Mouse (Mus musculus) forebrain, postnatal 0 days (tissue): ENCODE measurements at regions not wholly inside any gene's neighbourhood (a gene's known extent, or its start where the extent isn't known, plus 50 kb on each side); places are given as distances from the start of the nearest gene placed in this dataset.

Source experiments
- ATAC-seq: fragments of 200-750 bp; cut with Nextera tagmentation; 2 replicates; pipeline ENCODE4 v1.8.0; 2017; ENCODE audit warnings: mild to moderate bottlenecking, moderate library complexity
- DNase-seq: peaks from one replicate; pipeline ENCODE4 v3.0.0-alpha.2; 2015
- H3K27ac ChIP-seq: fragments of 300-500 bp; sonication (generic); 2 replicates; pipeline ENCODE4 v1.5.1; 2014; ENCODE audit warnings: low read depth, mild to moderate bottlenecking, antibody characterized with exemption, low read length, moderate library complexity, mixed read lengths
- H3K27me3 ChIP-seq: fragments of 300-500 bp; sonication (generic); 2 replicates; pipeline ENCODE4 v1.6.1; 2014; ENCODE audit warnings: mild to moderate bottlenecking, low read length, mixed read lengths; ENCODE audit not compliant: insufficient read depth
- H3K36me3 ChIP-seq: fragments of 300-500 bp; sonication (generic); 2 replicates; pipeline ENCODE4 v1.6.1; 2014; ENCODE audit warnings: mild to moderate bottlenecking, moderate library complexity; ENCODE audit not compliant: insufficient read depth
- H3K4me1 ChIP-seq: fragments of 300-500 bp; sonication (generic); 2 replicates; pipeline ENCODE4 v1.6.1; 2014; ENCODE audit warnings: antibody characterized with exemption; ENCODE audit not compliant: insufficient read depth
- H3K4me2 ChIP-seq: fragments of 300-500 bp; sonication (generic); 2 replicates; pipeline ENCODE4 v1.6.1; 2014; ENCODE audit warnings: low read depth, mild to moderate bottlenecking, moderate library complexity
- H3K4me3 ChIP-seq: fragments of 300-500 bp; sonication (generic); 2 replicates; pipeline ENCODE4 v1.5.1; 2014; ENCODE audit warnings: low read depth, low read length, mixed read lengths
- H3K9ac ChIP-seq: fragments of 300-500 bp; sonication (generic); 2 replicates; pipeline ENCODE4 v1.6.1; 2014; ENCODE audit warnings: mild to moderate bottlenecking
- H3K9me3 ChIP-seq: fragments of 300-500 bp; sonication (generic); 2 replicates; pipeline ENCODE4 v1.6.1; 2016; ENCODE audit warnings: low read length
- CTCF ChIP-seq: sonication (generic); IDR thresholded peaks from 2 replicates; pipeline ENCODE4 v1.5.1; 2016; ENCODE audit warnings: antibody characterized with exemption, control low read depth, low read depth
- WGBS: fragments of 180-500 bp; shearing (Covaris S2); extraction: QIAGEN DNeasy Blood & Tissue Kit; methylation state at CpG from one replicate; pipeline ENCODE4 v1.1.7; 2014; 5-methylcytosine and 5-hydroxymethylcytosine counted together

GRCm38 (mm10) chr7:71128928-71129327 lies 222.4 kb downstream of the Gm10295 start:
- 50% methylated on average over 3 of the region's 3 CpGs for WGBS
- no peak overlapping the region for H3K9ac ChIP-seq
- TF ChIP-seq CTCF: no peak
- DNase-seq (no peak), ATAC-seq (no peak)
- no peak overlapping the region for H3K4me3 ChIP-seq
- no peaks in the 10 kb centered on the region for H3K27me3 ChIP-seq
- no peak overlapping the region for H3K4me2 ChIP-seq
- no peak overlapping the region for H3K27ac ChIP-seq
- H3K4me1 ChIP-seq: no peaks in the 10 kb centered on the region
- H3K9me3 ChIP-seq: no peaks in the 10 kb centered on the region
- H3K36me3 ChIP-seq: no peaks in the 10 kb centered on the region

- H3K36me3 ChIP-seq: no peaks in the 10 kb centered on the region
- no peak overlapping the region for H3K9ac ChIP-seq
- H3K9me3 ChIP-seq: no peaks in the 10 kb centered on the region
- H3K4me3 ChIP-seq: no peak overlapping the region
- 51% methylated on average over 5 of the region's 5 CpGs for WGBS
- no peak overlapping the region for H3K27ac ChIP-seq
- H3K4me1 ChIP-seq: no peaks in the 10 kb centered on the region
- no peak overlapping the region for H3K4me2 ChIP-seq
- ATAC-seq (no peak), DNase-seq (no peak)
- no peak for TF ChIP-seq CTCF
- no peaks in the 10 kb centered on the region for H3K27me3 ChIP-seq
These were observed 229.8 kb downstream of the Gm10295 start for GRCm38 (mm10) chr7:71121453-71121852.

- no peak for DNase-seq
- ATAC-seq: no peak
- 76% methylated on average over 4 of the region's 4 CpGs for WGBS
- H3K4me3 ChIP-seq: no peak overlapping the region
- no peaks in the 10 kb centered on the region for H3K9me3 ChIP-seq
- H3K4me2 ChIP-seq: no peak overlapping the region
- H3K4me1 ChIP-seq: no peaks in the 10 kb centered on the region
- H3K36me3 ChIP-seq: no peaks in the 10 kb centered on the region
- no peaks in the 10 kb centered on the region for H3K27me3 ChIP-seq
- H3K27ac ChIP-seq: no peak overlapping the region
- no peak overlapping the region for H3K9ac ChIP-seq
- no peak for TF ChIP-seq CTCF
These were observed 230.3 kb downstream of the Gm10295 start for GRCm38 (mm10) chr7:71120975-71121374.

GRCm38 (mm10) chr7:71119987-71120386 lies 231.3 kb downstream of the Gm10295 start:
- no peak for ATAC-seq
- WGBS: 76% methylated on average over 6 of the region's 6 CpGs
- H3K27me3 ChIP-seq: no peaks in the 10 kb centered on the region
- no peak overlapping the region for H3K27ac ChIP-seq
- H3K4me3 ChIP-seq: no peak overlapping the region
- no peak overlapping the region for H3K4me2 ChIP-seq
- DNase-seq: no peak
- H3K9me3 ChIP-seq: no peaks in the 10 kb centered on the region
- no peak for TF ChIP-seq CTCF
- no peaks in the 10 kb centered on the region for H3K36me3 ChIP-seq
- no peak overlapping the region for H3K9ac ChIP-seq
- H3K4me1 ChIP-seq: no peaks in the 10 kb centered on the region

- H3K36me3 ChIP-seq: no peaks in the 10 kb centered on the region
- no peak overlapping the region for H3K4me3 ChIP-seq
- no peaks in the 10 kb centered on the region for H3K27me3 ChIP-seq
- TF ChIP-seq CTCF: no peak
- H3K4me2 ChIP-seq: no peak overlapping the region
- no peak overlapping the region for H3K9ac ChIP-seq
- DNase-seq (no peak), ATAC-seq (no peak)
- H3K27ac ChIP-seq: no peak overlapping the region
- WGBS: 85% methylated on average over 6 of the region's 6 CpGs
- no peaks in the 10 kb centered on the region for H3K4me1 ChIP-seq
- no peaks in the 10 kb centered on the region for H3K9me3 ChIP-seq
These were observed 244.2 kb downstream of the Gm10295 start for GRCm38 (mm10) chr7:71107101-71107500.

- no peak overlapping the region for H3K4me2 ChIP-seq
- H3K36me3 ChIP-seq: no peaks in the 10 kb centered on the region
- H3K4me3 ChIP-seq: no peak overlapping the region
- no peak for TF ChIP-seq CTCF
- no peak overlapping the region for H3K27ac ChIP-seq
- no peaks in the 10 kb centered on the region for H3K9me3 ChIP-seq
- ATAC-seq: no peak
- no peaks in the 10 kb centered on the region for H3K27me3 ChIP-seq
- no peak for DNase-seq
- H3K9ac ChIP-seq: no peak overlapping the region
- no peaks in the 10 kb centered on the region for H3K4me1 ChIP-seq
- 87% methylated on average over 2 of the region's 2 CpGs for WGBS
These were observed 251.0 kb downstream of the Gm10295 start for GRCm38 (mm10) chr7:71100266-71100665.

- ATAC-seq (no peak), DNase-seq (no peak)
- no peaks in the 10 kb centered on the region for H3K9me3 ChIP-seq
- H3K36me3 ChIP-seq: no peaks in the 10 kb centered on the region
- H3K4me2 ChIP-seq: no peak overlapping the region
- H3K27ac ChIP-seq: no peak overlapping the region
- no peak overlapping the region for H3K9ac ChIP-seq
- no peak for TF ChIP-seq CTCF
- no peaks in the 10 kb centered on the region for H3K27me3 ChIP-seq
- no peaks in the 10 kb centered on the region for H3K4me1 ChIP-seq
- no peak overlapping the region for H3K4me3 ChIP-seq
- 63% methylated on average over 4 of the region's 4 CpGs for WGBS
These were observed 253.0 kb downstream of the Gm10295 start for GRCm38 (mm10) chr7:71098276-71098675.
